Comparison of ENCODE assay signal across 9 mouse cellular contexts in the genomic region with DNA sequence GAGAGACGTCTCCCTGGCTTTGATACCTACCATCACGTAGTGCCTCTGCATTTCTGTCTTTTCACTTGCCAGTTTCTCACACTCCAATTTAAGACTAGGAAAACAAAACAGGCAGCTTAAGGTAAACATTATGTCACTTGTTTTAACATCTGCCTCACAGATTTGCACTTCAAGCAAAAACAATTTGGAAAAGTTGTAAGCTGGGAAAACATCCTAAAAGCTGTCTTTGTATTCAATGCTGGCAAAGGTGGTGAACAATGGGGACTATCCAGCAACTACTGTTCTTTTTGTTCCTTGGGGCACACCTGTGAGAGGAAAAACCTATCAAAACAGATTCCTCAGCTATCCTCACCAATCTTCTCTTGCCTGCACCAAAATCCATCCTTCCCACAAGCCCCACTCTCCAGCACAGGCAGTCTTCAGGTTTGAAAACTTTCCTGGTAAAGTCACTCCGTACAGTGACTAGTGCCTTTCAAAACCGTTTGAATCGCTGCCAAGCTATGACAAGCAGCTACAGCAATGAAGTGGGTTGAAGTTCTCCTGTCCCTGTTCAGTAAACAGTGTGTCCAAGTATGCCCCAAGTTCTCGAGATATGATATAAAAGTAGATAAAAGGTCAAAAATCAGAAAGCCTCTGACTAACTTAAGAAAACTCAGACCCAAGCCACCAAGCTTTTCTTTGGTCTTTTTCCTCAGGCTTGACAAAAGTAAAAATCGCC. TPM values are rescaled to one million over a fixed set of nuclear protein-coding genes. Genes with fewer than 3 reads are reported as not detected.
DNase-seq lines count a peak whose midpoint lies in the region; ATAC-seq and TF ChIP-seq lines count a peak whose summit lies in the region.
"Had no signal": no experiment of that assay in that cellular context is flagged by ENCODE, and none has a peak within 500 bp of the region (broad histone marks: within the 10 kb centered on the region; RNA-seq: fewer than 3 reads in every experiment).

No protein-coding gene starts in this region.

- WGBS in forebrain, embryonic 16.5 days, result 6% methylated on average over 7 of the region's 7 CpGs
- 15% methylated on average over 7 of the region's 7 CpGs for WGBS in intestine, embryonic 16.5 days
- WGBS in liver, embryonic 15.5 days (ENCODE audit: insufficient replicate concordance), result 47% methylated on average over 7 of the region's 7 CpGs

- ATAC-seq in forebrain, embryonic 16.5 days, result no peak
- no peak for ATAC-seq in intestine, embryonic 16.5 days
- ATAC-seq in liver, embryonic 15.5 days (ENCODE audit: insufficient read depth), result no peak

- H3K27me3 ChIP-seq in forebrain, embryonic 16.5 days (replicated peaks; ENCODE audit: control insufficient read depth, insufficient read depth, low read length), result no peaks in the 10 kb centered on the region
- H3K27me3 ChIP-seq in intestine, embryonic 16.5 days (replicated peaks; ENCODE audit: control insufficient read depth, insufficient read depth, low read length), result 0 out of 2 replicates have a peak, but pooled peaks cover 3% of the 10 kb centered on the region
- H3K27me3 ChIP-seq in liver, embryonic 15.5 days, result peaks cover 18% of the 10 kb centered on the region

- H3K27ac ChIP-seq in layer of hippocampus, adult 2 months, result peak overlapping the region; percentile 97
- H3K27ac ChIP-seq in forebrain, embryonic 16.5 days (ENCODE audit: low read length), result no peak overlapping the region
- H3K27ac ChIP-seq in intestine, embryonic 16.5 days (ENCODE audit: low read length), result no peak overlapping the region
- peak overlapping the region; percentile 34; the same call in 1 of the 2 replicates for H3K27ac ChIP-seq in liver, embryonic 15.5 days (replicated peaks)
- H3K27ac ChIP-seq: macrophage had no signal

- H3K36me3 ChIP-seq in forebrain, embryonic 16.5 days (ENCODE audit: control insufficient read depth, insufficient read depth), result no peaks in the 10 kb centered on the region
- no peaks in the 10 kb centered on the region for H3K36me3 ChIP-seq in intestine, embryonic 16.5 days (ENCODE audit: control insufficient read depth, insufficient read depth, low read length)
- H3K36me3 ChIP-seq in liver, embryonic 15.5 days (replicated peaks), result 0 out of 2 replicates have a peak, but pooled peaks cover 3% of the 10 kb centered on the region

- H3K4me1 ChIP-seq in forebrain, embryonic 16.5 days (replicated peaks; ENCODE audit: control insufficient read depth, insufficient read depth, low read length), result peaks cover 36% of the 10 kb centered on the region
- peaks cover 11% of the 10 kb centered on the region for H3K4me1 ChIP-seq in intestine, embryonic 16.5 days (ENCODE audit: control insufficient read depth, insufficient read depth, low read length)
- peaks cover 40% of the 10 kb centered on the region for H3K4me1 ChIP-seq in liver, embryonic 15.5 days (replicated peaks)

- H3K9ac ChIP-seq in forebrain, embryonic 16.5 days (replicated peaks; ENCODE audit: low read depth, low read length), result peak overlapping the region; percentile 82
- peak overlapping the region; percentile 42; the same call in 1 of the 2 replicates for H3K9ac ChIP-seq in intestine, embryonic 16.5 days (ENCODE audit: low read depth, low read length)
- H3K9ac ChIP-seq in liver, embryonic 15.5 days, result no peak overlapping the region

- no peak for TF ChIP-seq CTCF in layer of hippocampus, adult 2 months (conservative IDR thresholded peaks at IDR 0.05)

- H3K4me2 ChIP-seq in forebrain, embryonic 16.5 days (ENCODE audit: low read length), result peak overlapping the region; percentile 57
- peak overlapping the region; percentile 73 for H3K4me2 ChIP-seq in intestine, embryonic 16.5 days (ENCODE audit: low read depth, low read length)
- peak overlapping the region; percentile 96 for H3K4me2 ChIP-seq in liver, embryonic 15.5 days

- no peaks in the 10 kb centered on the region for H3K9me3 ChIP-seq in forebrain, embryonic 16.5 days (ENCODE audit: control insufficient read depth, low read length)
- no peaks in the 10 kb centered on the region for H3K9me3 ChIP-seq in intestine, embryonic 16.5 days (ENCODE audit: control insufficient read depth, low read length)
- H3K9me3 ChIP-seq in liver, embryonic 15.5 days (replicated peaks), result no peaks in the 10 kb centered on the region

- H3K4me3 ChIP-seq in layer of hippocampus, adult 2 months, result peak overlapping the region; percentile 83
- peak overlapping the region; percentile 94 for H3K4me3 ChIP-seq in forebrain, embryonic 16.5 days (replicated peaks; ENCODE audit: low read length)
- H3K4me3 ChIP-seq in intestine, embryonic 16.5 days (ENCODE audit: low read length), result peak overlapping the region; percentile 87
- H3K4me3 ChIP-seq in liver, embryonic 15.5 days (replicated peaks), result peak overlapping the region; percentile 74

- DNase-seq in layer of hippocampus, adult 2 months (ENCODE audit: low spot score in 2 of 2), result peak in 1 of 2 experiments; percentile 38
- no peak for DNase-seq in layer of hippocampus, postnatal 14 days (ENCODE audit: low spot score in 2 of 2)
- DNase-seq in adrenal gland, postnatal 14 days, result peak; percentile 78
- peak; percentile 44 for DNase-seq in skeletal muscle tissue, adult 2 months (ENCODE audit: low read depth, low spot score)
- no peak for DNase-seq in spleen, adult 18-20 months

RNA-seq across cellular contexts. Expression of gene Tle1, which starts 2.7 kb away (rescaled TPM):
- 10 to 100 TPM; 77.1 to 87.0 TPM for total RNA-seq in layer of hippocampus, adult 2 months (2021)
- total RNA-seq in layer of hippocampus, postnatal 14 days (2021), result 10 to 100 TPM; 59.1 to 60.4 TPM
- total RNA-seq in adrenal gland, postnatal 14 days (2021), result 45.7 and 47.0 TPM in 2 replicates
- 32.0 and 33.4 TPM in 2 replicates for polyA plus RNA-seq in forebrain, embryonic 16.5 days (2015; fragmentation: Nextera tagmentation; extraction: Ambion mirVana)
- polyA plus RNA-seq in intestine, embryonic 16.5 days (2015; fragmentation: Nextera tagmentation; extraction: Ambion mirVana), result 12.5 and 14.0 TPM in 2 replicates
- 7.5 and 9.5 TPM in 2 replicates for polyA plus RNA-seq in liver, embryonic 15.5 days (2015; fragmentation: Nextera tagmentation; extraction: Ambion mirVana)

Comparison
In these comparisons a context has a peak if more than half of its experiments do, and no peak if none do; other contexts are left out.
1. DNase-seq: peak in adrenal gland, postnatal 14 days (single experiment) and skeletal muscle tissue, adult 2 months (single experiment); none in layer of hippocampus, postnatal 14 days (0 of 2) and spleen, adult 18-20 months (0 of 2).
2. H3K27ac ChIP-seq: peak in layer of hippocampus, adult 2 months (single experiment) and liver, embryonic 15.5 days (single experiment); none in forebrain, embryonic 16.5 days (single experiment) and intestine, embryonic 16.5 days (single experiment).
3. Peak in every context shown above with its lines, with median percentiles within 50 percentile points of each other: H3K4me3 ChIP-seq and H3K4me2 ChIP-seq.